Mouse (Mus musculus): Measurements from ENCODE around the gene Nup210. TPM values are rescaled to one million over a fixed set of nuclear protein-coding genes. Genes with fewer than 3 reads are reported as not detected.

Nup210 gene
- polyA plus RNA-seq, 1 experiment from 2014 or later = 13.1 TPM

DNA sequence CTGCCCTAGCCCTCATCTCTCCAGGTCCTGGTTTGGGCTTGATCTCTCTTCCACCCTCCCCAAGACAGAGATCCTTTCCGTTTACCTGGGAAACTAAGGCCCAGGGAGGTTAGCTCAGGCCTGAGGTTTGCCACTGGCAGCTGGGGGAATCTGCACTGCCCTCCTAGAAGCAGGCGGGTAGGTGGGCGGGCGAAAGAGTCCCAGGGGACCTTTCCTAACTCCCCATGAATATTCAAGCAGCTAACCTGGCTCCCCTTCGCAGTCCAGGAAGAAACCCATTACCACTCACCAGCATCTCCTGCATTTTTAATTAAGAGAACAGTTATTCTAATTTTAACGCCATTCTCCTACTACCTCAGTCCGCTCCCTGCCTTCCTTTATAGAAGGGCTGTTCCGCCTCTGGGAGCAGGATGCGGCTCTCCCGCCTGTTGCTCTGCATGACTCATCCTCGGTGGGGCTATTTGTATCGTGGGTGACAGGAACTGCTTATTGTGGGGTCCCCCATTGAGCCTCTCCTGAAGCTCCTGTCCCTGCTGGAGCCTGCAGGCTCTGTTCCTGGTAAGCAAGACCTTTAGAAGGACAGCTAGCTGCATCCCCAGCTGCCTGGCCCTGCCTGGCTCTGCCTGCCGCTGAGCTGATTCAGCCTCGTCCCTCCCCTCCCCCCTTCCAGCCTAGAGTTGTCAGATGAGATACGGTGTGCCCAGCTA lies 115.7 kb downstream of the Nup210 start:
- H3K27ac ChIP-seq (ENCODE audit: low read length) = no peak overlapping the region
- 0 out of 2 replicates have a peak, but pooled peaks have one; percentile 39 for ATAC-seq (ENCODE audit: insufficient number of reproducible peaks, insufficient read depth, low FRiP score, low read depth)
- WGBS = 18% methylated on average over 15 of the region's 15 CpGs
- no peaks in the 10 kb centered on the region for H3K27me3 ChIP-seq (ENCODE audit: control insufficient read depth, insufficient read depth, low read length)
- peaks cover 4% of the 10 kb centered on the region; the same call in 1 of the 2 replicates for H3K4me1 ChIP-seq (ENCODE audit: control insufficient read depth, insufficient read depth, low read length)
- no peak overlapping the region for H3K4me3 ChIP-seq (ENCODE audit: low read depth, low read length)
- H3K9ac ChIP-seq (replicated peaks; ENCODE audit: low read depth, low read length) = no peak overlapping the region
- no peaks in the 10 kb centered on the region for H3K36me3 ChIP-seq (ENCODE audit: control insufficient read depth, insufficient read depth, low read length)
- H3K4me2 ChIP-seq (replicated peaks; ENCODE audit: low read depth, low read length) = 0 out of 2 replicates have a peak overlapping the region, but pooled peaks have one; percentile 3
- H3K9me3 ChIP-seq (ENCODE audit: control insufficient read depth, low read depth, low read length) = no peaks in the 10 kb centered on the region

DNA sequence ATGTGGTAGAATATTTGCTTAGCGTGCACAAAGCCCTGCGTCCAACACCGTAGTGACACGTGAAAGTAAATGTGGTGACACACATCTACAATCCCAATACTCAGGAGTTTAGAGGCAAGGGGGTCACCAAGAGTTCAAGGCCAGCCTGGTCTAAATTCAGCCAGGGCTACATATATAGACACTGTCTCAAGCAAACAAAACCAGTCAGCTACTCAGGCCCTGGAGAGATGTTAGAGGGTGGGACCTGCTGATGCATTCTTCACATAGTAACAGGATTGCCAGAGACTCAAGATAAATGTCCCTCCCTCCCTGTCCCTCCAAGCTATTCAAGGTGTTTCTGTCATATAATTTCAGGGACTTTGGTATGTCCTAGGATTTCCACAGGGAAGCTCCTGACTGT lies 117.5 kb downstream of the Nup210 start:
- WGBS = 73% methylated on average over 4 of the region's 4 CpGs
- Histone ChIP-seq H3K4me2 (replicated peaks; ENCODE audit: low read depth, low read length) (no peak overlapping the region), H3K36me3 (ENCODE audit: control insufficient read depth, insufficient read depth, low read length) (no peaks in the 10 kb centered on the region), H3K4me1 (ENCODE audit: control insufficient read depth, insufficient read depth, low read length) (peaks cover 4% of the 10 kb centered on the region; the same call in 1 of the 2 replicates), H3K9ac (replicated peaks; ENCODE audit: low read depth, low read length) (no peak overlapping the region), H3K4me3 (ENCODE audit: low read depth, low read length) (no peak overlapping the region), H3K27ac (ENCODE audit: low read length) (no peak overlapping the region), H3K9me3 (ENCODE audit: control insufficient read depth, low read depth, low read length) (no peaks in the 10 kb centered on the region), H3K27me3 (ENCODE audit: control insufficient read depth, insufficient read depth, low read length) (no peaks in the 10 kb centered on the region)
- no peak for ATAC-seq (ENCODE audit: insufficient number of reproducible peaks, insufficient read depth, low FRiP score, low read depth)

DNA sequence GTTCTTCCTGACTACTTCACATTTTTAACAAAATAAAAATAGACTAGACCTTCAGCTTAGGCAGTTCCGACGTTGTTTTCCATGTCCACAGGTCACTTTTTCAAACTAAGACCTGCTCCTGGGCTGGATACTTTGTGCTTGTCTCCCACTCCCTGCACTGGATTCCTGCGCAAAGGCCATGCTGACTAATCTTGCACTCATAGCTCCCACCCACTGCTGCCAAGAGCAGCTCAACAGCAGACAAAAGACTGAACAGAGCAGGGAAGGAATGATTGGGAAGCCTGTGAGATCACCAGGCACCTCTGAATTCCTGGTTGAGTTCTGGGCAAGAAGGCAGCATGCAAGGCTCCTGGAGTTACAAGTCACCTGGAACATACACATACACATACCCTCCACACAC lies 119.6 kb downstream of the Nup210 start:
- no peaks in the 10 kb centered on the region for H3K27me3 ChIP-seq (ENCODE audit: control insufficient read depth, insufficient read depth, low read length)
- no peaks in the 10 kb centered on the region for H3K9me3 ChIP-seq (ENCODE audit: control insufficient read depth, low read depth, low read length)
- no peak overlapping the region for H3K27ac ChIP-seq (ENCODE audit: low read length)
- 93% methylated on average over 3 of the region's 3 CpGs for WGBS
- H3K9ac ChIP-seq (replicated peaks; ENCODE audit: low read depth, low read length) = no peak overlapping the region
- no peak overlapping the region for H3K4me2 ChIP-seq (replicated peaks; ENCODE audit: low read depth, low read length)
- H3K36me3 ChIP-seq (ENCODE audit: control insufficient read depth, insufficient read depth, low read length) = no peaks in the 10 kb centered on the region
- no peak for ATAC-seq (ENCODE audit: insufficient number of reproducible peaks, insufficient read depth, low FRiP score, low read depth)
- no peak overlapping the region for H3K4me3 ChIP-seq (ENCODE audit: low read depth, low read length)
- H3K4me1 ChIP-seq (ENCODE audit: control insufficient read depth, insufficient read depth, low read length) = peaks cover 4% of the 10 kb centered on the region; the same call in 1 of the 2 replicates

DNA sequence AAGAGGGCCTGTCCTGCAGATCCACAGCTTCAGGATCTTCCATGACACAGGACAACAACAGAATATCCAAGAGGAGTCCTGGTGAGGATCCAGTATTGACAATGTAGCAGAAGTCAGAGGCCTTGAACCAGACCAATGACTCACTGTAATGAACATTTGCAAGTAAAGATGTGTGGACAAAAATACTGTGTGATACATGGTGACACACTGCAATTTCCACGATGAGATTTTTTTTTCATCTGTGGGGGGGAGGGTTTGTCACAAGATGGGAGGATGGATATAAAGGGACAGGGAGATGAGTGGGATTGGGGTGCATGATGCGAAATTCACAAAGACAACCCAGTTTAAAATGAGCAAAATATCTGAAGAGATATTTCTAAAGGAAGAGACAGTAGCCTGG lies 120.4 kb downstream of the Nup210 start:
- 85% methylated on average over 2 of the region's 2 CpGs for WGBS
- Histone ChIP-seq H3K27ac (ENCODE audit: low read length) (no peak overlapping the region), H3K27me3 (ENCODE audit: control insufficient read depth, insufficient read depth, low read length) (no peaks in the 10 kb centered on the region), H3K9me3 (ENCODE audit: control insufficient read depth, low read depth, low read length) (no peaks in the 10 kb centered on the region), H3K36me3 (ENCODE audit: control insufficient read depth, insufficient read depth, low read length) (no peaks in the 10 kb centered on the region), H3K4me1 (ENCODE audit: control insufficient read depth, insufficient read depth, low read length) (peaks cover 2% of the 10 kb centered on the region; the same call in 1 of the 2 replicates), H3K4me3 (ENCODE audit: low read depth, low read length) (no peak overlapping the region), H3K9ac (replicated peaks; ENCODE audit: low read depth, low read length) (no peak overlapping the region), H3K4me2 (replicated peaks; ENCODE audit: low read depth, low read length) (no peak overlapping the region)
- ATAC-seq (ENCODE audit: insufficient number of reproducible peaks, insufficient read depth, low FRiP score, low read depth) = no peak

DNA sequence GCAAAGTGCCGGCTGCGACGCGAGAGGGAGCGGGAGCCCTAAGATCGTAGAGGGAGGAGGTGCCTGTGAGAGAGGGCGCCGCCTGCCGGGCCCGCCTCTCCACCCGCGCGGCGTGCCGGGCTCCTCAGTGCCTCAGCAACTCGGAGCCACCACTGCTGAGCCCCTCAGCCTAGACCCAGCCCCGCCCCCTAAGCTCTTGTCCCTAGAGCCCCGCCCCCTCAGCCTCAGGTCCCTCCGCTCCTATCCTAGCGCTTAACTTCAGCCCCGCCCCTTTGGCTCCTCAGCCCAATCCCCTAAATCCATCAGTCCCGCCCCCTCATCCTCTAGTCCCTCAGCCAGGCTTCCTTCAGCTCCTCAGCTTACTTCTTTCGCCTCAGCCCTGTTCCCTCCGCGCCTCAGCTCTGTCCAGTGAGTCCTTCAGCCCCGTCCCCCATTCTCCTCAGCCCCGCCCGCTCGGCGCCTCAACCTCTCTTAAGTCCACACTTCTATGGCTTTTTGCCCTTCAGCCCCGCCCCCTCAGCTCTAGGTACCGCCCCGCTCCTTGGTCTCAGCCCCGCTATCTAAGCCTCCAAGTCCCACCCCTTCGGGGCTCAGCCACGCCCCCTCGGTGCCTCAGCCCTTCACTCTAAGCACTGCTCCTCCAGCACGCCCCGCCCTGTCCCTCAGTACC lies 127.8 kb downstream of the Nup210 start, which contains the start of gene Iqsec1:
TSS of gene Iqsec1 (minus strand) at position 38 of the 670 bp plus-strand sequence.
- peak; percentile 95 for ATAC-seq (ENCODE audit: insufficient number of reproducible peaks, insufficient read depth, low FRiP score, low read depth)
- Histone ChIP-seq H3K4me2 (replicated peaks; ENCODE audit: low read depth, low read length) (peak within 1 kb of the TSS; percentile 89), H3K27ac (ENCODE audit: low read length) (peak within 1 kb of the TSS; percentile 21; the same call in 1 of the 2 replicates), H3K27me3 (ENCODE audit: control insufficient read depth, insufficient read depth, low read length) (no peaks in the 10 kb centered on the region), H3K4me3 (ENCODE audit: low read depth, low read length) (peak within 1 kb of the TSS; percentile 70), H3K9ac (replicated peaks; ENCODE audit: low read depth, low read length) (peak within 1 kb of the TSS; percentile 69), H3K4me1 (ENCODE audit: control insufficient read depth, insufficient read depth, low read length) (peaks cover 6% of the 10 kb centered on the region; the same call in 1 of the 2 replicates), H3K9me3 (ENCODE audit: control insufficient read depth, low read depth, low read length) (0 out of 2 replicates have a peak, but pooled peaks cover 6% of the 10 kb centered on the region), H3K36me3 (ENCODE audit: control insufficient read depth, insufficient read depth, low read length) (no peaks in the 10 kb centered on the region)
- WGBS = under 1% methylated on average over 34 of the region's 39 CpGs

DNA sequence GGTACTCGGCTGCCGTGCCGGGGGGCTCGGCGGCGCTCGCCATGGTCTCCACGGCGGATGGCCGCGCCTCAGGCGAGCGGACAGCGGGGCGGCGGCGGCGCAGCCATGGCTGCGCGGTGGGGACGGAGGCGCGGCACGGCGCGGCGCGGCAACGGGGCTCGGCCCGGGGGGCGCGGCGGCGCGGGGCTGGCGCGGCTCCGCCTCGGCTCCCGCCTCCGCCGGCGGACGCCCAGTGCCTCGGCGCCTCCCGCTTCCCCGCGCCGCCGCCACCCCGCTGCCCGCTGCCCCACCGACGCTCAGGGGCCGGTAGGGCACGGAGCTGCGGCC lies 128.4 kb downstream of the Nup210 start:
- no peaks in the 10 kb centered on the region for H3K27me3 ChIP-seq (ENCODE audit: control insufficient read depth, insufficient read depth, low read length)
- H3K4me1 ChIP-seq (ENCODE audit: control insufficient read depth, insufficient read depth, low read length) = peaks cover 6% of the 10 kb centered on the region; the same call in 1 of the 2 replicates
- under 1% methylated on average over 43 of the region's 59 CpGs for WGBS
- H3K4me2 ChIP-seq (replicated peaks; ENCODE audit: low read depth, low read length) = peak overlapping the region; percentile 89
- peak overlapping the region; percentile 70 for H3K4me3 ChIP-seq (ENCODE audit: low read depth, low read length)
- 0 out of 2 replicates have a peak, but pooled peaks cover 6% of the 10 kb centered on the region for H3K9me3 ChIP-seq (ENCODE audit: control insufficient read depth, low read depth, low read length)
- H3K9ac ChIP-seq (replicated peaks; ENCODE audit: low read depth, low read length) = peak overlapping the region; percentile 69
- H3K36me3 ChIP-seq (ENCODE audit: control insufficient read depth, insufficient read depth, low read length) = no peaks in the 10 kb centered on the region
- 0 out of 2 replicates have a peak overlapping the region, but pooled peaks have one; percentile 21 for H3K27ac ChIP-seq (ENCODE audit: low read length)
- peak; percentile 4; the same call in 1 of the 2 replicates for ATAC-seq (ENCODE audit: insufficient number of reproducible peaks, insufficient read depth, low FRiP score, low read depth)

DNA sequence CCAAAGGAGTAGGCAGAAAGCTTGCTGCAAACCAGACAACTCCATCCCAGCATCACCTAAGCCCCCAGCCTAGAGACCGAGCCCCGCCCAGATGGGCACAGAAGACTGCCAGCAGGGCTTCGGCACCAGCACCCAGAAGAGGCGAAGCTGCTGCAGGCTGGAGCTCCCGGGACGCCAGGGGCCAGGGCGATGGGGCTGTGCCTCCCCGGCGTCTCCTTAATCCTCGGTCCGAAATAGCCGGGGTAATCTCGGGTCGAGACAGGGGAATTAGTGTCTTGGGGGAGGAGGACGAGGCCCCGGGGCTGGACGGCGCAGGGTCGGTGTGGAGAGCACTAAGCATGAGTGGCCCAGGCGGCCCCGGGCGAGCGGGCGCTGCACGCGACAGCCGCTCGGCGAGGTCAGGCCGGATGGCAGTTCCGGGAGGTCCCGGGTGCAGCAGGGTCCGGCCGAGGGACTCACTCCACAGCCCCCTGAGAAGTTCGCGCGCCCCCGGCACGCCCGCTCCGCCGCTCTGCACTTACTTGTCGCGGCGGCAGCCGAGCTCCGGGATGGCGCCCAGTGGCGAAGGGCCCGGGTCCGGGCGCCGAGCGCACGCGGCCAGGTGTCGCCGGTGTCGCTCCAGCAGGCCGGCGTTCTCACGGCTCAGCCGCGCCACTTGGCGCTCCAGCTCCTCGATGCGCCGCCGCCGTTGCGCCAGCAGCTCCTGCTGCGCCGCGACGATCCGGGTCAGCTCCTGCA lies 128.9 kb downstream of the Nup210 start:
- peak overlapping the region; percentile 21; the same call in 1 of the 2 replicates for H3K27ac ChIP-seq (ENCODE audit: low read length)
- H3K4me2 ChIP-seq (replicated peaks; ENCODE audit: low read depth, low read length) = peak overlapping the region; percentile 89
- H3K4me1 ChIP-seq (ENCODE audit: control insufficient read depth, insufficient read depth, low read length) = peaks cover 6% of the 10 kb centered on the region; the same call in 1 of the 2 replicates
- H3K9me3 ChIP-seq (ENCODE audit: control insufficient read depth, low read depth, low read length) = 0 out of 2 replicates have a peak, but pooled peaks cover 6% of the 10 kb centered on the region
- no peaks in the 10 kb centered on the region for H3K27me3 ChIP-seq (ENCODE audit: control insufficient read depth, insufficient read depth, low read length)
- under 1% methylated on average over 76 of the region's 76 CpGs for WGBS
- H3K4me3 ChIP-seq (ENCODE audit: low read depth, low read length) = peak overlapping the region; percentile 70
- H3K9ac ChIP-seq (replicated peaks; ENCODE audit: low read depth, low read length) = peak overlapping the region; percentile 69
- no peaks in the 10 kb centered on the region for H3K36me3 ChIP-seq (ENCODE audit: control insufficient read depth, insufficient read depth, low read length)
- no peak for ATAC-seq (ENCODE audit: insufficient number of reproducible peaks, insufficient read depth, low FRiP score, low read depth)

DNA sequence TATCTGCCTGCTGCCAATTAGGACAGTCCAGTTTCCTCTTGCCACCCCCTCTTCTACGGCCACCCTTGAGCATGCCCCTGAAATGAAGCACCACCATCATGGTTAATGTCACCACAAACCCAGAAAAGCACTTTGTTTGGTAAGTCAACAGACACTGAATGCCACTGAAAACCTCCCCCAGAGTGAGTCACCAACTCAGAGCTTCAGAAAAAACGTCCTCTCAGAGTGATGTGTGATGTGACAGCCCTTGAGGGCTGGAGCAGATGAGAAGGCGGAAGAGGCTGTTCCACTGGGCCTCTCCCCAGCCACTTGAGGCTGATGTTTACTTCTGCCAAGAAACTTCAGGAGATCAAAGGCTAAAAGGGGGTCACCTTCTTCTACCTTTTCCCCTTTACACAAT lies 132.5 kb downstream of the Nup210 start:
- Histone ChIP-seq H3K36me3 (ENCODE audit: control insufficient read depth, insufficient read depth, low read length) (no peaks in the 10 kb centered on the region), H3K9me3 (ENCODE audit: control insufficient read depth, low read depth, low read length) (no peaks in the 10 kb centered on the region), H3K27ac (ENCODE audit: low read length) (no peak overlapping the region), H3K9ac (replicated peaks; ENCODE audit: low read depth, low read length) (no peak overlapping the region), H3K27me3 (ENCODE audit: control insufficient read depth, insufficient read depth, low read length) (no peaks in the 10 kb centered on the region), H3K4me1 (ENCODE audit: control insufficient read depth, insufficient read depth, low read length) (peaks cover 6% of the 10 kb centered on the region; the same call in 1 of the 2 replicates), H3K4me3 (ENCODE audit: low read depth, low read length) (no peak overlapping the region), H3K4me2 (replicated peaks; ENCODE audit: low read depth, low read length) (no peak overlapping the region)
- ATAC-seq (ENCODE audit: insufficient number of reproducible peaks, insufficient read depth, low FRiP score, low read depth) = no peak
- 43% methylated on average over 3 of the region's 3 CpGs for WGBS
